12 mouse cellular contexts compared by ENCODE assay signal in the genomic region with DNA sequence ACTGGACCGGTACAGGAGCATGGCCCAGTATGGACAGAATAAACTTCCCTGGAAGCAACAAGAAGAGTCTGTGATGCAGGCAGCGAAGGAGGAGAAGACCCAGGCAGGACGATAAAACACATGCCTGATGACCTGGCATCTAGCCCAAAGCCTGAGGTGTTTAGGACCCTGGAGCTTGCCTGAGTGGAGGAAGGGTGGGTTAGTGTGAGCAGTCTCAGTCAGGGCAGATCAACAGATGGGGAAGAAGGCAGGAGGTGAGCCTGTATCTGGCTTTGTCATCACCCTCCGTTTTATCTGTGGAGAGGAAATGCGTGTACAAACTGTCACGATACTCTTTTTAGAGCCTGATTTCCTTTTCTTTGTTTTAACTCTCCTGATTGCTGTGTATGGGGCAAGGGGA.
DNase-seq lines count a peak whose midpoint lies in the region; ATAC-seq lines count a peak whose summit lies in the region.
"Had no signal": no experiment of that assay in that cellular context is flagged by ENCODE, and none has a peak within 500 bp of the region (broad histone marks: within the 10 kb centered on the region; RNA-seq: fewer than 3 reads in every experiment).

No protein-coding gene starts in this region.

- ATAC-seq in heart, embryonic 11.5 days (replicated peaks; ENCODE audit: insufficient number of reproducible peaks, low FRiP score, low TSS enrichment), result no peak
- ATAC-seq in common myeloid progenitor, adult 5-6 weeks (replicated peaks; ENCODE audit: low read depth, poor library complexity, severe bottlenecking), result peak; percentile 46
- peak; percentile 62 for ATAC-seq in megakaryocyte progenitor cell, adult 5-6 weeks (replicated peaks; ENCODE audit: poor library complexity)
- no peak for ATAC-seq in monocyte, adult 5-6 weeks (replicated peaks; ENCODE audit: insufficient number of reproducible peaks, low FRiP score, low TSS enrichment, poor library complexity, severe bottlenecking)
- ATAC-seq in midbrain, embryonic 16.5 days, result no peak

- H3K4me3 ChIP-seq in heart, embryonic 11.5 days (ENCODE audit: low read depth, low read length), result no peak overlapping the region
- H3K4me3 ChIP-seq in midbrain, embryonic 16.5 days (ENCODE audit: low read depth, low read length), result no peak overlapping the region
- H3K4me3 ChIP-seq: forebrain, embryonic 10.5 days had no signal

- no peak overlapping the region for H3K4me2 ChIP-seq in heart, embryonic 11.5 days
- H3K4me2 ChIP-seq in midbrain, embryonic 16.5 days (ENCODE audit: low read length), result no peak overlapping the region
- H3K4me2 ChIP-seq: liver, embryonic 11.5 days had no signal

- H3K27ac ChIP-seq in heart, embryonic 11.5 days (ENCODE audit: low read depth, low read length), result no peak overlapping the region
- H3K27ac ChIP-seq in midbrain, embryonic 16.5 days (ENCODE audit: low read length), result no peak overlapping the region
- H3K27ac ChIP-seq: forebrain, embryonic 10.5 days had no signal

- peaks cover 4% of the 10 kb centered on the region; the same call in 1 of the 2 replicates for H3K4me1 ChIP-seq in heart, embryonic 11.5 days (ENCODE audit: control insufficient read depth, insufficient read depth, low read length)
- H3K4me1 ChIP-seq in midbrain, embryonic 16.5 days (ENCODE audit: control insufficient read depth, insufficient read depth, low read length), result no peaks in the 10 kb centered on the region
- H3K4me1 ChIP-seq: forebrain, embryonic 10.5 days had no signal

- no peaks in the 10 kb centered on the region for H3K27me3 ChIP-seq in heart, embryonic 11.5 days (ENCODE audit: control insufficient read depth, insufficient read depth, low read length)
- no peaks in the 10 kb centered on the region for H3K27me3 ChIP-seq in midbrain, embryonic 16.5 days (ENCODE audit: control insufficient read depth, insufficient read depth, low read depth, low read length)

- no peaks in the 10 kb centered on the region for H3K36me3 ChIP-seq in heart, embryonic 11.5 days (ENCODE audit: control insufficient read depth, insufficient read depth, low read length)
- no peaks in the 10 kb centered on the region for H3K36me3 ChIP-seq in midbrain, embryonic 16.5 days (ENCODE audit: control insufficient read depth, insufficient read depth, low read length)
- H3K36me3 ChIP-seq: forebrain, embryonic 10.5 days had no signal

- WGBS in heart, embryonic 11.5 days (ENCODE audit: insufficient replicate concordance), result 47% methylated on average over 6 of the region's 6 CpGs
- WGBS in midbrain, embryonic 16.5 days, result 73% methylated on average over 6 of the region's 6 CpGs

- no peaks in the 10 kb centered on the region for H3K9me3 ChIP-seq in heart, embryonic 11.5 days (replicated peaks; ENCODE audit: control insufficient read depth, low read length)
- no peaks in the 10 kb centered on the region; the same call in 1 of the 2 replicates for H3K9me3 ChIP-seq in midbrain, embryonic 16.5 days (replicated peaks; ENCODE audit: control insufficient read depth, low read length, poor library complexity, severe bottlenecking)
- H3K9me3 ChIP-seq: forebrain, embryonic 10.5 days had no signal

- peak; percentile 70 for DNase-seq in heart, adult 8-10 months (ENCODE audit: low spot score)
- DNase-seq in CD4-positive helper T cell, adult 2 months (ENCODE audit: low read depth, low spot score), result peak; percentile 61
- no peak for DNase-seq in embryo, embryonic 11 days
- DNase-seq: kidney, adult 8-10 months; midbrain, embryonic 14.5 days had no signal

- H3K9ac ChIP-seq in heart, embryonic 11.5 days (ENCODE audit: low read depth, low read length), result no peak overlapping the region
- H3K9ac ChIP-seq in midbrain, embryonic 16.5 days (ENCODE audit: low read depth, low read length), result no peak overlapping the region

Comparison
In these comparisons a context has a peak if more than half of its experiments do, and no peak if none do; other contexts are left out.
1. ATAC-seq: peak in common myeloid progenitor, adult 5-6 weeks (single experiment) and megakaryocyte progenitor cell, adult 5-6 weeks (single experiment); none in heart, embryonic 11.5 days (single experiment), monocyte, adult 5-6 weeks (single experiment) and midbrain, embryonic 16.5 days (single experiment).